Mouse (Mus musculus) 3T3-L1 (cell line): ENCODE results near the gene Iba57.

ENCODE experiments used
- DNase-seq: peaks from one replicate; pipeline ENCODE4 v3.0.0-alpha.2; 2015; ENCODE audit warnings: low read depth, low spot score

Gene Iba57

GRCm38 (mm10) chr11:59134373-59134997 lies 29.1 kb downstream of the Iba57 start:
- no peak for DNase-seq

GRCm38 (mm10) chr11:59132065-59132464 lies 31.5 kb downstream of the Iba57 start:
- no peak for DNase-seq

- no peak for DNase-seq
These were observed 32.1 kb downstream of the Iba57 start for GRCm38 (mm10) chr11:59131348-59131919.

GRCm38 (mm10) chr11:59130782-59131181 lies 32.8 kb downstream of the Iba57 start:
- no peak for DNase-seq

GRCm38 (mm10) chr11:59105945-59106344 lies 57.6 kb downstream of the Iba57 start:
- DNase-seq: no peak
